Mouse (Mus musculus): ENCODE data around the gene Spns2. TPM values are rescaled to one million over a fixed set of nuclear protein-coding genes. Genes with fewer than 3 reads are reported as not detected.

Gene Spns2
- total RNA-seq, 2 experiments from 2014 or later, result 11.4 to 14.7 TPM

- intact Hi-C loops (cut with DNase I; ENCODE audit: low total_unique reads), result no loop called here
These were observed 13.8 kb upstream of the Spns2 start for GRCm38 (mm10) chr11:72503501-72503921.

GRCm38 (mm10) chr11:72502236-72502635 is 12.5 kb upstream of the Spns2 start:
- intact Hi-C loops (cut with DNase I; ENCODE audit: low total_unique reads), result no loop called here

More at GRCm38 (mm10) chr11:72503501-72503921, 13.8 kb upstream of the Spns2 start:
- no peak for DNase-seq

GRCm38 (mm10) chr11:72501426-72502002 is 11.8 kb upstream of the Spns2 start:
- no peak for DNase-seq
- intact Hi-C loops (cut with DNase I; ENCODE audit: low total_unique reads), result no loop called here

More at GRCm38 (mm10) chr11:72502236-72502635, 12.5 kb upstream of the Spns2 start:
- no peak for DNase-seq

GRCm38 (mm10) chr11:72500139-72500538 is 10.4 kb upstream of the Spns2 start:
- no peak for DNase-seq
- intact Hi-C loops (cut with DNase I; ENCODE audit: low total_unique reads), result no loop called here

- no peak for DNase-seq
- intact Hi-C loops (cut with DNase I; ENCODE audit: low total_unique reads), result no loop called here
These were observed 7.7 kb upstream of the Spns2 start for GRCm38 (mm10) chr11:72497367-72497766.

GRCm38 (mm10) chr11:72496775-72497174 is 7.1 kb upstream of the Spns2 start:
- intact Hi-C loops (cut with DNase I; ENCODE audit: low total_unique reads), result no loop called here
- DNase-seq, result no peak

- intact Hi-C loops (cut with DNase I; ENCODE audit: low total_unique reads), result no loop called here
- no peak for DNase-seq
These were observed 6.4 kb upstream of the Spns2 start for GRCm38 (mm10) chr11:72496066-72496465.

GRCm38 (mm10) chr11:72494046-72494988 is 4.6 kb upstream of the Spns2 start:
- intact Hi-C loops (cut with DNase I; ENCODE audit: low total_unique reads), result loop anchor here (5.0 kb wide), 1 partner anchor 68 kb away; no protein-coding TSS in a partner anchor

GRCm38 (mm10) chr11:72491130-72491960 is 1.6 kb upstream of the Spns2 start:
- no peak for DNase-seq
- intact Hi-C loops (cut with DNase I; ENCODE audit: low total_unique reads), result loop anchor here (5.0 kb wide), 1 partner anchor 71 kb away; no protein-coding TSS in a partner anchor

More at GRCm38 (mm10) chr11:72494046-72494988, 4.6 kb upstream of the Spns2 start:
- no peak for DNase-seq

GRCm38 (mm10) chr11:72489397-72489796 is 307 bp downstream of the Spns2 start:
- intact Hi-C loops (cut with DNase I; ENCODE audit: low total_unique reads), result loop anchor here (5.0 kb wide), 1 partner anchor 37 kb away; no protein-coding TSS in a partner anchor
- no peak for DNase-seq

GRCm38 (mm10) chr11:72488753-72489271 is 892 bp downstream of the Spns2 start:
- intact Hi-C loops (cut with DNase I; ENCODE audit: low total_unique reads), result loop anchor here (5.0 kb wide), 1 partner anchor 37 kb away; no protein-coding TSS in a partner anchor
- peak; percentile 27 for DNase-seq

GRCm38 (mm10) chr11:72487739-72488138 is 2.0 kb downstream of the Spns2 start:
- intact Hi-C loops (cut with DNase I; ENCODE audit: low total_unique reads), result loop anchor here (5.0 kb wide), 1 partner anchor 35 kb away; no protein-coding TSS in a partner anchor
- DNase-seq, result no peak

GRCm38 (mm10) chr11:72487171-72487570 is 2.5 kb downstream of the Spns2 start:
- no peak for DNase-seq
- intact Hi-C loops (cut with DNase I; ENCODE audit: low total_unique reads), result loop anchor here (5.0 kb wide), 1 partner anchor 35 kb away; no protein-coding TSS in a partner anchor

GRCm38 (mm10) chr11:72485960-72486359 is 3.7 kb downstream of the Spns2 start:
- intact Hi-C loops (cut with DNase I; ENCODE audit: low total_unique reads), result loop anchor here (5.0 kb wide), 1 partner anchor 34 kb away; no protein-coding TSS in a partner anchor
- no peak for DNase-seq

GRCm38 (mm10) chr11:72485157-72485556 is 4.5 kb downstream of the Spns2 start:
- intact Hi-C loops (cut with DNase I; ENCODE audit: low total_unique reads), result loop anchor here (5.0 kb wide), 1 partner anchor 33 kb away; no protein-coding TSS in a partner anchor
- DNase-seq, result no peak

- intact Hi-C loops (cut with DNase I; ENCODE audit: low total_unique reads), result no loop called here
These were observed 5.2 kb downstream of the Spns2 start for GRCm38 (mm10) chr11:72484549-72484948.

GRCm38 (mm10) chr11:72481952-72482351 is 7.8 kb downstream of the Spns2 start:
- no peak for DNase-seq
- intact Hi-C loops (cut with DNase I; ENCODE audit: low total_unique reads), result no loop called here

More at GRCm38 (mm10) chr11:72484549-72484948, 5.2 kb downstream of the Spns2 start:
- no peak for DNase-seq

GRCm38 (mm10) chr11:72481313-72481712 is 8.4 kb downstream of the Spns2 start:
- intact Hi-C loops (cut with DNase I; ENCODE audit: low total_unique reads), result no loop called here
- no peak for DNase-seq

GRCm38 (mm10) chr11:72479499-72479898 is 10.2 kb downstream of the Spns2 start:
- intact Hi-C loops (cut with DNase I; ENCODE audit: low total_unique reads), result no loop called here
- DNase-seq, result no peak

Measured in gastrocnemius, postnatal 14 days (tissue).